Mouse (Mus musculus) inflammation-experienced regulatory T-cells, adult 6 months (primary cell): ENCODE data around the gene Atxn1l. TPM values are rescaled to one million over a fixed set of nuclear protein-coding genes. Genes with fewer than 3 reads are reported as not detected.

Source experiments
- ATAC-seq: one replicate; pipeline ENCODE4 v1.8.0; 2017
- polyA plus RNA-seq, 3 experiments: library from polyadenylated mRNA; unstranded; fragments of 100-300 nt; shearing (Covaris generic); gene quantifications; one replicate each; pipeline ENCODE4 v1.2.1; 2017

The Atxn1l gene
- polyA plus RNA-seq, 3 experiments from 2014 or later = 3.0 to 4.6 (median 3.2) TPM

DNA sequence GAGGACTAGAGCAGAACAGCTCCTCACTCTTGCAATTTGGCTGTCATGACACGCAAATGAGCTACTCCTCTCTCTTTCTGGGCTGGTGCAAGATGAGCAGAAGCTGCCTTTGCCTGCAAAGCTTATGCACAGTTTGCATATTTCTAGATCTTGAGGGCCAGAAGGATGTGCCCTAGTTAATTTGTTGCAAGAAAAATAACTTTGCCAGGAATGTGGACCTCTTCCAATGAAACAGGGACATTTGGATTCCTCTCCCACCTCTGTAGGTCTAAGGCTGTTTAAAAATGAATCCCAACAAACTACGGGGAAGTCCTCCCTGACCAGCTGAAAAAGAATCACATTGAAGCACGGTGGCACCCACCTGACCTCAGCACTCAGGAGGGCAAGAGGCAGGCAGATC is 12.4 kb downstream of the Atxn1l start:
- ATAC-seq = no peak

DNA sequence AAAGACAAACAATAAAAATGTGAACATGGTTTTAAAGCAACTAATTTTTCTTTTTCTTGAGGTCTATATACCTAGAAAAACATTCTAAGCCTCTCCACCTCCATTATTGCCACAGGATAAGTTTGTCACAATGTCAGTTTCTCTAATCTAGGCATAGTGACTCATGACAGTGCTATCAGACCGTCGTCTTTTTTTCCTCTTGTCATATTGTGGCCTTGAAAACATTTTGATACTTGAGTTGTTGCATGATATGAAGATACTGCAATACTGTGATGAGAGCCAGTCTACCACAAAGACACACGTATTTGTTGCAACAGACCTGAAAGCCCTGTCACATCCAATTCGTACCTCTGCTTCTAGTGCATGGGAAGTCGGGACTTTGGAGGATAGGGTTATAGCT is 22.6 kb downstream of the Atxn1l start:
- ATAC-seq = no peak

DNA sequence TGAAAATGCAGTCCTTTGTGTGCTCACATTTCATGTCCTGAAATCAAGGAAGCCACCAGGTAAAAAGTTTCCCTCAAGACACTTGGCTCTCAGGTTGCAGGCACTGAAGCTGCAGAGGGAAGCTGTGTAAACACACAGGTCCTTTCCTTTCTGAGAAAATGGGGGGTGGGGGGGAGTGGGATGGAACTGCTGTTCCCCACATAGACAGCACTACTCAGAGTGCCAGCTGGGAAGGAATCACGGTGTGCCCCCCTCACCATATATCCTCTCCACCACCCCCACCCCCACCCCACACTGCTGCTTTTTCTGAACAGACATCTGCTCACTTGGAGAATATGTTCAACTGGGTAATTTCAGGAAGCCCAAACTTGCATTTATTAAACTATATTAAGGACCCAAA is 25.0 kb downstream of the Atxn1l start:
- ATAC-seq = no peak

DNA sequence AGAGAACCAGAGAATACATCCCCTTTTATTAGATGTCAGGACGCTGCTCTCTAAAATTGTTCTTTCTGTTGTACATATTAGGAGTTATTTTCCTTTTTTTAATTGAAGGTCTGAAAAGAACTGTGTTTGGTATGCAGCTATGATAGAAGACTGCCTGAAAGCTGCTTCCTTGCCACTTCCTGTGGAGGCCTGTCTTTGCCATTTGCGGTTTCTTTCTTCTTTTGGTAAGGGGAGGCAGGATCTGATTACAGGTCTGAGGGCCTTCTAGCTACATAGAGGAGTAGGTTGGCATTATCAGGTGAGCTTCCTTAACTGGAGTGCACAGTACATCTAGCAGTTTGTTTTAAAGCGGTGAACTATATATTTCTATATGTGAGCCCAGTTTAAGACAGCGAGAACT is 29.6 kb downstream of the Atxn1l start:
- peak; percentile 64 for ATAC-seq

DNA sequence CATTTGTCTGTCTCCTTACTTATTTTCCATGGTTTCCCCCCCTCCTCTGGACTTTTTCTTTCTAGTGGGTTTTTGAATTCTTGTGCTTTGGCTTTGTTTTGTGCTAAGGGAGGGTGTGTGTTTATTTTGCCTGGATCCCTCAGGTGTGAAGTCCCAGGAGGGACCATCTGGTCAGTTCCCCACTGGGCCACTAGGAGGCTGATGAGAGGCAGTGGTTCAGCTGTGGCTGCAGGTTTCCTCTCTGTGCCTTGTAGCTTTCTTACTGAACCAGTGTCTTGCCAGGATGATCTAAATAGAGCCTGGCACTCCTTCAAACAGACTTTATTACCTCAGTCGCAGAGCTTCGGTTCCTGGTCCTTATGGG is 30.7 kb downstream of the Atxn1l start:
- peak; percentile 53 for ATAC-seq

DNA sequence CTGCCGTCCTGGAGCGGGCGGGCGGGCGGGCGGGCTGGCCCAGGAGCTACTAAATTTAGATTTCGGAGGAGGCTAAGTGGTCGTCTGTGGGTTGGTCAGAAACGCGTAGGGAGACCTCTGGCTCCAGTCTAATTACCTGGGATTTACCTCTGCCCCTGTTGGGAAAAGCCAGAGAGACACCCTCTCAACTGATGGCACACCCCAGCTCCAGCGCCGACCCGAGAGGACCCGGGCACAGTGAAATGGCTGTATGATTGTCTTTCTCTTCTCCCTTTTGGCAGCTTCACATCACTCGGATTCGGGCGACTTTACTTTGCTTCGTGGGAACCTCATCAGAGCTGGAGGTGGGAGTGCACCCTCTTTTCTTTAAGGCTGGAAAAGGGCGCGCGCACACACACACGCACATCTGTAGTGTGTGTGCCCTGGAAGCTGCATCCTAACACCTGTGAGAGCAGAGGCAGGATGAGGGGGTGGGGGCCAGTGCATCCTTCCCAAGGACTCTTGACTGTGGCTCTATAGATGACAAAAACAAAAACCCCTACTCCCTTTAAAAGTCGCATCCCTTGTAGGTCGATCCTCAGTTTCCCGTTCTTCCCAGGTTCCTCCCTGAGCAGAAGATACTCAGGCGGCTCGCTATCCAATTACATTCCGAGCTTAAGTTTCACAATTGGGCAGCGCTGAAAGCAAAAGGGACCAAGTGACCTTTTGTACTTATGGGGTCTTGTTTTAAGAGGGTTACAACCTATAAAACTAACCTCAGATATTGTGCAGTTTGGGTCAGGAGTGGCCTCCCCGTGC is 31.3 kb downstream of the Atxn1l start:
- no peak for ATAC-seq

DNA sequence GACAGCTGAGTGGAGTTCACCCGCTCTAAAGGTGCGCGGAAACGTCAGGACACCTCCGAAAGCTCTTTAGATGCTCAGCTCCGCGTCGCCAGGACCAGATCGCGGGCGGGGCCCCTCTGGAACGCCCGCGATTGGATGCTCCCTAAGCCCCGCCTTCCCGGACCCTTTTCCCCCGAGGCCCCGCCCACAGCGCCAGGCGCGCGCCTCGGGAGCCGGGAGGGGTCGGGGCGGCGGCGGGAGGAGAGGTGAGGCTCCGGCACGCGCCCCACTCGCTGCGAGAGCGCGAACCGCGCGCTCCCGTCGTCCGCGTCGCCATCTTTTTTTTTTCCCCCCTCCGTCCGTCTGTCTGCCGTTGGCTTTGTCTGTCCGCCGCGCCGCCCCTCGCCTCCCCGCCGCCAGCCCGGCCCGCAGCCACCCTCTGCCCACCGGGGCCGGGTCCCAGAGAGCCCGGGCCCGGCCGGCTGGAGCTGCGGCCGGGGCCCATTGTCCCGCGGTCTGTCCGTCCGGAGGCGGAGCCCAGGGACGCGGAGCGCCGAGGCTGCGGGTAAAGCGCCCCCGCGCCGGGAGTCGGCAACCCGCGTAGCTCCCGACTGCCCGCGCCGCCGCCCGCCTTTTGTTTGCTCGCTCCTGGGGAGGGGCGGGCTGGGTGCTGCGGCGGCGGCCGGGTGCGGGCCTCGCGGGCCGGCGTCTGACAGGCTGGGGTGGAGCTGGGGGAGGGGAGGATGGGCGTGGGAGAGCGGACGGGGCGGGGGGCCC is 32.0 kb downstream of the Atxn1l start, which contains the start of gene Zfp821:
TSS of gene Zfp821 (plus strand) at position 227 of the 756 bp plus-strand sequence.
- peak; percentile 80 for ATAC-seq

DNA sequence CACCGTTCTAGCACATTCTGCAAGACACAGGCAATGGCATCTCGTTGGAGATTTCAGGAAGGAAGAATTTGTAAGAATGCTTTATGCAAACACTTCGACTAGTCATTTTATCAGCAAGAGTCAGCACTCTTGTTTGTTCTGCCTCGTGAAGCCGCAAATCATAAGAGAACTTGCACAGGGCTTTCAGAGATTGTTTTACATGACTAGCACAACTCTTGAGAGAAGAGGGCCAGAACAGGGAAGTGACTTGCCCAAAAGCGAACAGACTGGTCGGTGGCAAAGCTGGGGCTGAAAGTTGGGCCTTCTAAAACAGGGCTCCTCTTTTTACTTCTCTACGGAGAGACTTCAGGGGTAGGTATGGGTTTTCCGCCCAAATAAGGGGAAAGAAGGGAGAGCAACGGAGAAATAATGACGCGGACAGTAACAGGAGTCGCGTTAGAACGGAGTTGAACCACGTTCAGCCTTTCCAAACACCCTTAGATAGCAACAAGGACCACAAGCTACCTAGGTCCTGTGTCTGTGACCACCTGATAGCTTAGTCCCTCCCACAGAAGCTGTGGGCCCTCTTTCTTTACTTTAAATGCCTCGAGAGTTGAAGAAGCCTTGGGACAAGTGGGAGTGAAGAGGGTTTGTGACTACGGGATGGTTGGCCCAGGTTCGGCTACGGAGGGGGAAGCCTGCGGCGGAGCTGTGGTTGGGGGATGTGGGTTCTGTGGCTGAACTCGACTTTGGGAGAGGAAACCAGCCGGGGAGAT is 32.8 kb downstream of the Atxn1l start:
- ATAC-seq = no peak

DNA sequence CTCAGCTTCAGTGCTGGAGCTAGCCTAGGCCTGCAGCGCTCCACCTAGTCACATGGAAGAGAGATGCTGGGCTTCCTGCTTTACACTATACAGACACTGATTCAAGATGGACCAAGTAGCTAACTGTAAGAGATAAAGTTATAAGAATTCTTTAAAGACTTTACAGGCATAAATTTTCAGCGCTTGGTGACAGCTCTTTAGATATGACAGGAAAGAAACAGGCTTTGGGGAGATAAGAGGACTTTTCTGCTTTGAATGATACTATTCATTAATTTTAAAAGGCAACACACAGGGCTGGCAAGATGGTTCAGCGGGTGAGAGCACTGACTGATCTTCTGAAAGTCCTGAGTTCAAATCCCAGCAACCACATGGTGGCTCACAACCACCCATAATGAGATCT is 39.1 kb downstream of the Atxn1l start:
- ATAC-seq = no peak

DNA sequence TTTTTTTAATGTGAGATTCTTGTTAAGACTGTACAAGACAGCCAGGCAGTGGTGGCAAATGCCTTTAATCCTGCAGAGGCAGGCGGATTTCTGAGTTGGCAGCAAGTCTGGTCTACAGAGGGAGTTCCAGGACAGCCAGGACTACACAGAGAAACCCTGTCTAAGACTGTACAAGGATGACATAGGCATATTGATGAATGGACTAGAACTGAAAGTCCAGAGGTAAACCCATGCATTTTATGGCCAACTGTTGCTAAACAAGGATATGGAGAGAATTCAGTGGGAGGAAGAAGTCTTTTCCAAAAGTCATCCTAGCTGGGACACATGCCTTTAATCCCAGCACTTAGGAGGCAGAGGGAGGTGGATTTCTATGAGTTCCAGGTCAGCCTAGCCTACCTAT is 39.8 kb downstream of the Atxn1l start:
- no peak for ATAC-seq

DNA sequence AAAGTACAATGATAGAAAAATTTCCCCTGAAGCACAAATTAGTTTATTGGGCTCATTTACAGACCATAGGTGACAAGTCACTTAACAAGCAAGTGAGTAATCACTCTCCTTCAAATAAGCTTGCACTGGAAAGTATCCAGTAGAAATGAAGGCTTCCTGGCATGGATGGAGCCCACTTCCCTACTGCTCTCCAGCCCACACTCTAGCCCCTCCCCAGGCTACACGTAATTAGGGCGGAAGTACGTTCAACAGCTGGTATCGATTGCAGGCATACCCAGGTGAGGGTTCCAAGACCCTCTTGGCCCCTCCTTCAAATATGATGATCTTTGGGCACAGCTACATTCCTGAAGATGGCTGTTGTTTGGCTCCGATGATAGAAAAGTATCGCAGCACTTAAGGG is 43.4 kb downstream of the Atxn1l start:
- no peak for ATAC-seq

DNA sequence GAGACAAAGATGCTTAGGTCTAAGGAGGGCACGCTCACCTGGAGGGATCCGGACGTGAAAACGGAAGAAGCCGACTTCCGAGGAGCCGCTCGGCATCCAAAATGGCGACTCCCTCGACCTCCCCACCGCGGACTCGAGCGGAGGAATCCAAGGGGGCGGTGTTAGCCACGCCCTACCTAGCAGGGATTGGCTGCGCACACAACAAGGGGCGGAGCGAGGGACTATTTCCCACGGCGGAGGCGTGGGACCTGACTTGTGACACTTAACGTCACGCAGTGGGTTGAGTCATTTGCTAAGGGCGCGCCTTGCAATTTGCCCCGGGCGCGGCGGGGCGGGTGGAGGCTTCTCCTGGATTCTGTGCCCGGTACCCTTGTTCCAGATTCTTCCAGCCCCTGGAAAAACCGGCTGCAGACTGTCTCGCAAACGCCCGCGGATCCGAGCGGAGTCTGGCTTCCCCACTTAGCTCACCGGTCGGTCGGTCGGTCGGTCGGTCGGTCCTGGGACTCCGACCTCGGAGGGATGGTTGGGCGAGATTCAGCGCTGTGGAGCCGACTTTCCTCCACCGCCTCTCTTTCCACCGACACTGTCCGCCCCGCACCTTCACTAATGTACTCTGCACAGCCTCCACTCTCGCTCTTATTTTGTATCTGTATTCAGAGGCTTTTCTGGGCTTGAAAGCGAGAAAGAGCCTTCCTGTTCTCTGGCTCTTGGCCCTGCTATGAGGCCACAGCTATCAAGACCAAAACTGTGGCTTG is 44.2 kb downstream of the Atxn1l start, which contains the start of gene Ist1:
TSS of gene Ist1 (minus strand) at position 115 of the 755 bp plus-strand sequence.
- peak; percentile 96 for ATAC-seq

DNA sequence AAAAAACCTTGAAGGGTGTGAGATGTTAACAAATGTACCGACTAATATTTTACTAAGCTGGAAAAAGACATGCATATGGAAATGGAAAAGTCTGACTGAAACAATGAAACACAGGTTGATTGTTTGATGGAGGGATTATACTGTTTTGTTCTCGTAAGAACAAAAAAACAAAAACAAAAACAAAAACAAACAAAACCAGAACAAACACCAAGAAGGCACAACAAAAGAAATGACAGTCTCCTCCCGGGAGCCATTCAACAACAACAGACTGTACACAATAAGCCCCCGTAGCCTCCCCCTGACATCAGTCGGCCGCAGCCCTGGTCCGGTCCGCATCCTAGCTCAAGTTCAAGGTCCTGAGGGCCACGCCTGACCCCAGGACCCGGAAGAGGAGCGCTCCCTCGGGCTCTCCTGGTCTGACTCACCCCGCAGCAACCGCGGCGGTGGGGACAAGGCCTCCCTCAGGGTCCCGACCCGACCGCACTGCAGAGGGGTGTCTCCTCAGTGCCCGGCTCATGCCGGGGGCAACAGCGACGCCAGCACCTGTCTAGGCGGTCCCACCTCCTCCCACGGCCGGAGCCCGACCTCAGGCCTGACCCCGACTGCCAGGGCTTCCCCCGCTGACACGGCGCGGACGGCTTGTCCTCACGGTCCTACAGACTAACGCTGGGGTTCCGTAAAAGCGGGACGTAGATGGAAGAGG is 44.9 kb downstream of the Atxn1l start:
- peak; percentile 22 for ATAC-seq

DNA sequence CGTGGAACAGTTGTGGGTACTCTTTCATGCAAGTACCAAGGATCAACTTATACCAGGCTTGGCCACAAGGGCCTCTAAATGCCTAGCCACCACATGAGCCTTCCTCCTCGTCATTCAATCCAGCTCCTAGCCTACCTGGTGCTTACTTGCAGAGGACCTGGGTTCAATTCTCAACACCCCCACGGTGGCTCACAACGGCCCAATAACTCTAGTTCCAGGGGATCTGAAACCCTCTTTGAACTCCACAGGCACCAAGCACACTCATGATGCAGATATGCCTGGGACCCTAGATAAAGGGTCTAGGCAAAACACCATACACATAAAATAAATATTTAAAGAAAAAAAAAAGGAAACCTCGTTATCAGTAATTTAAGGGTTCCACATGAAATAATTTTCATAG is 45.8 kb downstream of the Atxn1l start:
- ATAC-seq = no peak

DNA sequence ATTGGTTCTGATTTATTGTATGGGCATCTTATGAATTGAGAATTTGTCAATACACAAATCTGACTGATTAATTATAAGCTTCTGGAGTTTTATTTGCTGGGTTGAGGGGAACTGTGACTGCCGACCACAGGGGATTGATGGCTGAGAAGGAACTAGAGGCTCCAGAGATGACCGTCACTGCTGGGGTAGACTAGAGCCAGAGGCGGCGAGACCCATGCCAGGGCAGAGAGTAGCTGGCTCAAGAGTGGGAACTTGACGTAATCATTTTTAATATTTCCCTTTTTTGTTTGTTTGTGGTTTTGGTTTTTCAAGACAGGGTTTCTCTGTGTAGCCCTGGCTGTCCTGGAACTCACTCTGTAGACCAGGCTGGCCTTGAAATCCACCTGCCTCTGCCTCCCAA is 50.3 kb downstream of the Atxn1l start:
- no peak for ATAC-seq

DNA sequence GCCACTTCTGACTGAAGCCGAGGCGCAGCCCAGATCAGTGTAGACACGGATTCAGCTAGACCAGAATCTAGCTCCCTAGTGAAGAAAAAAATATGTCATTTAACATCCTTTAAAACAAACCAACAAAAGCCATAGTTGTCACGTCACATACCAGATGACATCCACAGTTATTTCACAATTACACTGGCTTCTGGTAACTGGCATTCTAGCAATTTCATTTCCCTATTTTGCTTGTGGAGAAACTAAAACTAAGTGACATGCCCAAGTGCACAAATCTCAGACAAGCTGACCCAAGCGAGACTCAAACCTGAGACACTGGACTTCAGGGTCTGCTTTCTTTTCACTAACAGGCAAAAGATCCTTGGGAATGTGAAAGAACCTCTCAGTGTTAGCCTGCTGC is 55.4 kb downstream of the Atxn1l start:
- no peak for ATAC-seq

DNA sequence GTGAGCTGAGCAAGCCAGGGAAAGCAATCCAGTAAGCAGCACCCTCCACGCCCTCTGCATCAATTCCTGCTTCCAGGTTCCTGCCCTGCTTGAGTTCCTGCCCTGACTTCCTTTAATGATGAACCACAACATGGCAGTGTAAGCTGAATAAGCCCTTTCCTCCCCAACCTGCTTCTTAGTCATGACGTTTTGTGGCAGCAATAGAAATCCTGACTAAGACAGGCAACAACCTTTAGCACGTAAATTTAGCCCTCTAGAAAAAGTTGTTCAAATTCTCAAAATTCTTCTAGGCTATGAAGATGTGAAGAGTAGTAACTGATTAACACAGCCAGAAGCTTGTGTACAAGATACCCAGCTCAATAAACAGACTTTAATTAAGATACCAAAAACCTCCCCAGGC is 56.0 kb downstream of the Atxn1l start:
- ATAC-seq = no peak
